Mouse (Mus musculus): ENCODE results near the gene Twnk. TPM values are rescaled to one million over a fixed set of nuclear protein-coding genes. Genes with fewer than 3 reads are reported as not detected.

The Twnk gene
- total RNA-seq, 2 experiments from 2014 or later = 15.8 to 16.5 TPM

DNA sequence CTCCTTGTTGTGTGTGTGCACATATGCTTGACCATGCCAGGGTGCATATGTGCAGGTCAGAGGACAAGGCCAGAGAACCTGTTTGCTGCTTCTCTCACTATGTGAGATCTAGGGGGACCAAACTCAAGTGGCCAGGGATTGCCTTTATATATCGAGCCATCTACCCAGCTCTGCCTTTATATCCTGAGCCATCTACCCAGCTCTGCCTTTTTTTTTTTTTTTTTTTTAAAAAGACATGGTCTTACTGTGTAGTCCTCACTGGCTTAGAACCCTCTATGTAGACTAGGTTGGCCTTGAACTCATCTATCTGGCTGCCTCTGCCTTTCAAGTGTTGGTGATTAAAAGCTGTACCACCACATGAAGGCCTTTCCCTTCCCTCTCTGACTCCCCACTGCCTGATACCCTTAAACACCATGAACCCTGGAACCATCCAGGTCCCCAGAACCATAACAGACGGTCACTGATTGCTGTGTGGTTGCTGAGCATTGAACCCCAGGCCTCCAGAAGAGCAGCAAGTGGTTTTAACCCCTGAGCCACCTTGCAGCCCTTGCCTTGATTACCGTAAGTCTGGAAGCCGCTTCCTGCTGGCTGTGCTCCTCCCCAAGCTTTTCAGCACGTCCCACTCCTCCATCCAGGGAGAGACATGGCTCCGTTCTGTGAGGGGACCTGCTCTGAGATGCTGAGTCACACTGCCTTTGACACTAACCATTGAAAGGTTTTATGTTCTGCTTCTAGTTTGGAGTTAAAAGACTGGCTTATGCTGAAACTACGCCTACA, 1.5 kb upstream of the Twnk start:
- no peak for DNase-seq

GRCm38 (mm10) chr19:45005957-45006712, 672 bp downstream of the Twnk start, which contains the start of gene Mrpl43:
Gene Mrpl43 (minus strand): TSS chr19:45006442.
- DNase-seq = peak; percentile 95 to 96

- no peak for DNase-seq
These were observed 1.6 kb downstream of the Twnk start for GRCm38 (mm10) chr19:45007021-45007420.

GRCm38 (mm10) chr19:45007425-45008191, 2.1 kb downstream of the Twnk start:
- DNase-seq = no peak

- DNase-seq = no peak
These were observed 5.2 kb downstream of the Twnk start for GRCm38 (mm10) chr19:45010646-45011045.

DNA sequence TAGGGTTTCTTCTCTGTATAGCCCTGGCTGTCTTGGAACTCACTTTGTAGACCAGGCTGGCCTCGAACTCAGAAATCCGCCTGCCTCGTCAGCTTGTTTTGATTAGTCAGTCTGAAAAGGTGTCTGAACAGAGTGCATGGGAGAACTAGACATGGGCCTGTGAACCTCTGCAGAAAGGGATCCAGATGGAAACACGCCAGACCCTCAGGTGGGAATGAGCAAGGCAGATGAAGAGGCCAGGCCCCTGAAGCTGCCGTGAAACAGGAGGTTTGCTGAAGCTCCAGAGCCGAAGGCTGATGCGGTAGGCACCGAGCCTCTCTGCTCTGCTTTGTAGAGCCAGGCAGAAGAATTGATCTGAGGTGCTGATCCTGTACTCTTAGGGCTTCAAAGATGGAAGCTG, 6.8 kb downstream of the Twnk start:
- DNase-seq = no peak

DNA sequence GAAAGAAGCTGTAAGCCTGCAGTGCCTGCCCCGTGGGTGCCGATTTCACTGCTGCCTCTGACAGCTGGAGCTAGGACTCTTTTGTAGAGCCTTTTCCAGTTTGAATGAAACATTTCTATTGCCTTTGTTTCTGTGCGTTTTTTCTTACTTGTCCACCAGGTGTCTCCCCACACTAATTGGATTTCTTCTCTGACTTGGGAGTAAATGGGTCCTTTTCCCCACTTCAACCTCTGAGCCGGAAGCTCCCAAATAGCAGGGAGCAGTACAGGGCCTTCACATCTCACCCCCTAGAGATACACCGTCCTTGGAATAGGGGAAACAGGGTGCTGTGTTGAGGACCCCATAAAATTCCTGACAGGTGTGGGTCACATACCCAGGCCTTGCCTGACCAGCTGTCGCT, 7.2 kb downstream of the Twnk start:
- DNase-seq = no peak

DNA sequence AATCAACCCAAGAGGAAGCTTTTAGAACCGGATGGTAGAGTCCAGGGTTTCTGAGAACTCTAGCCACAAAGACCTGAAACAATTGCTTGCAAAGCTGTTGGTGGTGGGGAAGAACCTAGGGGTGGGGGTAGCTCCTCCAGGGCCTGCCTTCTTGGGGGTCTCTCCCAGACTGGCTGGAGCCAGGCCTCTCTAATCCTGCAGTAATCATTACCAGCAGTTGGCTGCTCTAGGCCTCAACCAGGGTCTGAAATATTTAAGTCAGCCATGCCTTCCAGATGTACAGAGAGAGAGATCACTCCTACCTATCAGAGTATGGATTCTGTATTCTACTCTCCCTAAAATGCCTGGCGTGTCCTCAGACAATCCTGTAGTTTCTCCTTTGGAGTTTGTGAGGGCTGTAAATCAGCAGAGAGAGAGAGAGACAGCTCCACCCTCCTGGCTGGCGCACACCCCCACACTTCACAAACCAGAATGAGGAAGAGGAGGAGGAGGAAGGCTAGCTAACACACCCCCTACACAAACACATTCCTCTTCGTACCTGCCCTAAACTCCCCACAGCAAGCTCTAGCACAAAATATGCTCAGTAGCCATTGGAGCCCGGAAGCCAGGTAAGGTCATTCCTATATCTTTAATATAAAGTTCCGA, 8.2 kb downstream of the Twnk start:
- DNase-seq = no peak

DNA sequence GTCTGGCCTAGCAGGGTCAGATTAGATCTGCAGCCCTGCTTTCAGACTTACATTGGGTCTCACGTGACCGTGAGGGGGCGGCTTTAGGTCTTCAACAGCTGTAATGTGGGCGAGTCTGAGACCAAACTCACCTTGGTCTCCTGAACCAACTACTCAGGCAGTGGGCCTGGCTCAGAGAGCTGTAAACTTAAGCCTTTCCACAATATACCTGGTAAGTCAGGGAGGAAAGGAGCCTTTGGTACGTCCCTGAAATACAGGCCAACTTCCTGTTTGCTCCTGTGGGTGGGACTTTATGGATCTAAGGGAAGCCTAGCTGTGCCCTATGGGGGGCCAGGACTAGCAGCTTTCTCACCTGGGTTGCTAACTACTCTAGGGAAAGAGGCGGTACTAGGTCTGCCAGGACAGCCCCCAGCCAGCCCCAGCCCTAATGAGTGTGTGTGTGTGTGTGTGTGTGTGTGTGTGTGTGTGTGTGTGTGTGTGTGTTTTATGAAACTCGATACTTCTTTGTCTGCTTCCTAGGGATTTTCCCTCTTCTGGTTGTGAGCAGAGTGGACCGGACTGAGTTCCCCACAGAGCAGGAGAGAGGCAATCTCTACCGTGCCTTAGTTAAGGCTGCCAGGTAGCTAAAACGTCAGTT, 9.0 kb downstream of the Twnk start, which contains the start of gene Lzts2:
Gene Lzts2 (plus strand): TSS at position 80 of the 637 bp plus-strand sequence.
- no peak for DNase-seq

GRCm38 (mm10) chr19:45014981-45015402, 9.5 kb downstream of the Twnk start:
- DNase-seq = no peak

GRCm38 (mm10) chr19:45015518-45016281, 10.2 kb downstream of the Twnk start:
- DNase-seq = no peak

GRCm38 (mm10) chr19:45016341-45017215, 11.1 kb downstream of the Twnk start:
- DNase-seq = peak in 1 of 2 experiments; percentile 62

- DNase-seq = peak; percentile 66 to 74
These were observed 11.8 kb downstream of the Twnk start for GRCm38 (mm10) chr19:45017216-45017771.

DNA sequence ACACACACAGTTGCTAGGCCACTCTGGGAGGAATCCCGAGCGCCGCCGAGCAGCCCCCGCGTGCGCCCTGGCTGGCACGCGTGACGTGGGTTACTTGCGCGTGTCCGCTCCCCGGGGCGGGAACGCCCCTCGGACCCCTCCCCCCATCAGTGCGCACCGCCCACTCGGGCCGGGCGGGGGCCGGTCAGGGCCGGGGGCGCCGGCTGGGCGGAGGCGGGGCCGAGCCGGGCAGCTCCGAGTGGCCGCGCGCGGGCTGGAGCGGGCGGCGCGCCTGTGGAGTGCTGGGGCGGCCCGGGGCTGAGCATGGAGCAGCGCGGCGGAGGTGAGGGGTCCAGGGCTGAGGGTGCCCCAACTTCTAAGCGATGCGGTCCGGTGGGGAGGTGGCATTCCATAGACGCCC, 12.4 kb downstream of the Twnk start:
- peak; percentile 81 to 82 for DNase-seq

GRCm38 (mm10) chr19:45018351-45018831, 12.9 kb downstream of the Twnk start:
- no peak for DNase-seq

DNA sequence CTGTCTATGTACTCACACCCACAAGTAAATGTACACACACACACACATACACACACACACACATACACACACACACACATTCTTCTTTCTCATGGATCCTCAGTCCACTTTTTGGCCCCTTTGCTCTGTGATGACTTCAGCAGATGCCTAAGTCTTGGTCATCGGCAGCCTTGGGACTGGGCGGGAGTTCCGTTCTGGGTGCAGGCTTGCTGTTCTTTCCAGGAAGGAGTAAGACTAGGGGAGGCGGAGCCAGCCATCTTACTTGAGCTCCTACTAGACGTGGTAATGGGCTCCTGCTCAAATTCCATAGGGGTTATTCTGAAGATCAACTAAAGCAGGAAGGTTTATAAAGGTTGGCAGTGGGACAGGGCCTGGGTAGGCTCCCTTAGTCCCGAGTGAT, 14.9 kb downstream of the Twnk start:
- DNase-seq = no peak

GRCm38 (mm10) chr19:45021362-45021761, 15.9 kb downstream of the Twnk start:
- DNase-seq = no peak

DNA sequence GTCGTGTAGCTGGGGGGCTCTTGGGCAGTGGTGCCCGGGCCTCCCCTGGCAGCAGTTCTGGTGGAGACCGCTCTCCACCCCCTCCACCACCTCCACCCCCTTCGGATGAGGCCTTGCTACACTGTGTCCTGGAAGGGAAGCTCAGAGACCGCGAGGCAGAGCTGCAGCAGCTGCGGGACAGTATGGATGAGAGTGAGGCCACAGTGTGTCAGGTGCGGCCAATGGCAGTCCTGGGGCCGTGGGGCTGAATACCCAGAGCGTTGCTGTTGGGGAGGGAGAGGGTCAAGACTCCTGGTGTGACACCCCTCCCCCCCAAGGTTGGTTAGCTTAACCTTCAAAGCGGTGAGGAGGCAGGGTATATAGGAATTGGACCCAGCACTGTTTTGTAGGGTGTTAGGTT, 18.5 kb downstream of the Twnk start:
- no peak for DNase-seq

DNA sequence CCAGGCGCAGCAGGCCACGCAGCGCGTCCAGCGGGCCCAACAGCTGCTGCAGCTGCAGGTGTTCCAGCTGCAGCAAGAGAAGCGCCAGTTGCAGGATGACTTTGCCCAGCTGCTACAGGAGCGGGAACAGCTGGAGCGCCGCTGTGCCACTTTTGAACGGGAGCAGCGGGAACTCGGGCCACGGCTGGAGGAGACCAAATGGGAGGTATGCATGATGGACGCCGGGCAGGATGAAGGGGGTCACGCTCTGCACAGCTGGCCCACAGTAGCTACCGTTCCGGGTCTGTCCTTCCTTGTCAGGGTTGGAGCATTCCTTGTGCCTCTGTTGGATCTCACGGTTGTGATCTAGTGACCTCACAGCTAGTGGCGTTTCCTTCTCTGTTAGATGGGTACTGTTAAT, 19.3 kb downstream of the Twnk start:
- DNase-seq = no peak
